Mouse (Mus musculus) granulocyte monocyte progenitor cell, adult 5-6 weeks (primary cell): ENCODE results near the gene Noxred1. TPM values are rescaled to one million over a fixed set of nuclear protein-coding genes. Genes with fewer than 3 reads are reported as not detected.
"Not testable (repeated sequence)": the region's sequence is repeated elsewhere in the genome, so short reads cannot be mapped to it uniquely, and the experiment has no call there.

Source experiments
- ATAC-seq: replicated peaks from 2 replicates; pipeline ENCODE4 v1.8.0; 2016; ENCODE audit warnings: mild to moderate bottlenecking, moderate TSS enrichment, inconsistent platforms; ENCODE audit not compliant: poor library complexity, severe bottlenecking
- total RNA-seq, 2 experiments: library from RNA; stranded (forward) in 1 of 2; stranded (reverse) in 1 of 2; fragments of 200-712, 200-1000 nt in 1 of 2; fragments of >200 nt in 1 of 2; fragmentation: Nextera tagmentation in 1 of 2; gene quantifications; 2 replicates each; pipeline ENCODE4 v1.2.3; 2014 to 2017

The Noxred1 gene
- 1.8 TPM in 1 of 2 replicates, not detected in the other for total RNA-seq (2014; fragmentation: Nextera tagmentation)
- not detected in 2 replicates for total RNA-seq (2017)

DNA sequence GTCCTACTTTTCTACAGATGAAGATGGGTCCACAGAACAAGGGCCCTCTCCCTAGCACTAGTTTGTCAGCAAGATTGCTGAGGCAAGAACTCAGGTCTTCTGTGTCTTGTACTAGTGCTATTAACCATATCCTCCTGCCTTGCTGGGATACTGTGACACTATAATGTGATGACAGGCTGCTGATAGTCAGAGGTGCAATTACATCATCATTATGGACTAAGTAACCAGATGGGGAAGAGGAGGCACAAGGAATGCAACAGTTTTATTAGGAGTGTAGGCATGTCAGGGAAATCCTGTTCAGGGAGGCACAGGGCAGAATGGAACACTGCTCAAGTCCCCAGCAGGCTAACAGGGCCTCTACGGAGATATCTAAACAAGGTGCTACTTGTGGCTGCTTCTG, at the start of gene Noxred1:
TSS of gene Noxred1 (minus strand) at position 101 of the 400 bp plus-strand sequence.
- ATAC-seq: no peak

DNA sequence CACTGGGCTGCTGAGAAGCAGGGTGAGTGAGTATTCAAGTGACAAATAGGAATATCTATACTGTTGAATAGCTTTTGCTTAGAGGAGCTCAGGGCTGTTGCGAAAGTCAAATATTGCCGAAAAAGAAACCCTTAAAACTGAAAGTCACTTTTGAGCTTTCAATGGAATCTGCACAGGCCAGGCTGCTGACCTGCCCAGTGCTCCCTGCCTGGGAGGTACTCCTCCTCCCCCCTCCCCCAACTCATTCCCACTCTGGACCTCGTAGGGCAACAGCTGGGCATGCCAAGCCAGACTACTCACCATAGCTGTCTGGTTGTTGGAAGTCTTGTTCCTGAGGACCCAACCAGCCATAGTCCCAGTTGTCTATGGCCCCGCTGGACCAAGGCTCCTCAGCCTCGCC, 46.2 kb upstream of the Noxred1 start:
- peak; percentile 50; the same call in 1 of the 2 replicates for ATAC-seq

DNA sequence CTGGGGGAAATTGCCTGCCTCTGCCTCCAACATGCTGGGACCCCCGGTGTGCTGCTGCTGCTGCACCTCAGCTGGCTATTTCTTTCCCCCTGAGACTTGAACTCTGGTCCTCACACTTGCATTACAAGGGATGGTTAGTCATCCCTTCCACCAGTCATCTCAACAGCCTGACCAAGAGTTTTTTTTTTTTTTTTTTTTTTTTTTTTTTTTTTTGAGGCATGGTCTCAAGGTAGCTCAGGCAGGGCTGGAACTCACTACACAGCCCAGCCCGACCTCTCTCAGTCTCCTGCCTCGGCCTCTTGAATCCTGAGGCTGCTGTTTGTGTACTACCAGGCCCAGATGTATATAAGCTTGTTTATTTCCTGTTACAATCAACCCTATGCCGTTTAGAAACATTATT, 45.7 kb upstream of the Noxred1 start:
- ATAC-seq: no peak

DNA sequence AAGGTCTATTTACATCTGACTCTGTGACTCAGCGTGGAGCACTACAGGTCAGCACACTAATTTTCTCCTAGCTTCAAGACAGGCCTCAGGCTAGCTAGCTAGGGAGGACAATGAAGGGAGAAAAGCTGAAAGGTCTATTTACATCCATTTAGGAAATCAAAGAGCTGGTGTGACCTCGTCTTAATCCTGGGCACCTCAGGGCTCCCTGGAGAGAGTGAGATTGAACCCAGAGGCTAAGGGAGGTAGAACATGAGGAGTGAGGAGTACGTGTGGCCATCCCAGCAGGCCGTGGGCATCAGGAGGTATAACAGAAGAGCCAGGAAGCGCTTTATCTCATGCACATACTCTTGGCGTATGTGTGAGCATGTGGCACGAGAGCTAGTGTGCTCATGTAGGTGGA, 45.2 kb upstream of the Noxred1 start:
- no peak for ATAC-seq

DNA sequence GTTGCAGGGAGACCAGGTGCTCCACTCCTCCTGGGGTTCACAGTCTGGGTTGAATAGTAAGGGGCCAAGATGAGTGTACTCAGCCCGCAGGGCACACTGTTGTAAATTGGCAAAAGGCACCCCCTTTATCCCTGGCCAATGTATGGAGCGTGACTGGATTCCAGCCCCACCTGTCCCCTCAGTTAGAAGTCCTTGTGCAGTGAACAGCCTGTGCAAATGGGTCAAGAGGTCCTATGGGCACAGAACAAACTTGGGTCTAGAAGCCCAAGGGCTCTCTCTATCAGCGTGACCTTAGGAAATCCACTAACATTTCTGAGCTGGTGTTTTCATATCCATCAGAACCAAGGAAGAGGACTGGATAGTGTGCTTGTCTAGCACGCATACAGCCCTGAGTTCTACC, 44.2 kb upstream of the Noxred1 start:
- no peak for ATAC-seq

DNA sequence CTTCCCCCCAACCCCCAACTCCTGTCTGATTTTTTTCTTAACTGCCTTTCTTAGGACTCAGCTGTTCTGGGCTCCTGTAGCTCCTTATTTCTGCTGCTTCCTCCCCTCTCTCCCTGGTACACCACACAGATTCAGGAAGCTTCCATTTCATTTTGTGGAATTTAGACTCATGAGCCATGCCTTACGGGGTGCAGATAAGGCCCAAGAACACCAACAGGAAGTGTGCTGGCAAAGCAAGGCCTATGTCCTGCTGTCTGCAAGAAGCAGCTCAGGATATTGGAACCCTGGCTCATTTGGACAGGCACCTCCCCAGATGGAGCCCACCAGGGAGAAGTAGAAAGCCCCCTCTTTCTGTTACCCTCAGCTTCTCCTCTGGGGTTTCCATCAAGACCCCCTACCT, 43.2 kb upstream of the Noxred1 start:
- ATAC-seq: no peak

DNA sequence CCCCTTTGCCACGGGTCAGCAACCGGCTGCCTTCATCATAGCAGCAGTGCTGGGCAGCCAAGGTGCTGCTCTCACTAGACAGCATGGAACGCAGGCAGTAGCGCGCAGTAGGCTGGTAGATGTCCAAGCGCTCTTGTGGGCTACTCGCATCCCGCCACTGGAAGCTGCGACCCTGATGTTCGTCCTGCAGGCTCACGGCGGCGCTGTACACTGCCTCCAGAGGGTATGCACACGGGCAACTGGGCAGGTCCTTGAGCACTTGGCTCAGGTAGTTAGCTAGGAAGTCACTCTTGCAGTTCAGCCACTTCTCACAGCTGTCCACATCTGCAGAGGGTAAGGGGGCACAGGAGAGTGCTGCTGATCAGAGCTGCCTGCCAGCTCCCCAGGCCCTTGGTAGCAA, 41.3 kb upstream of the Noxred1 start:
- no peak for ATAC-seq

DNA sequence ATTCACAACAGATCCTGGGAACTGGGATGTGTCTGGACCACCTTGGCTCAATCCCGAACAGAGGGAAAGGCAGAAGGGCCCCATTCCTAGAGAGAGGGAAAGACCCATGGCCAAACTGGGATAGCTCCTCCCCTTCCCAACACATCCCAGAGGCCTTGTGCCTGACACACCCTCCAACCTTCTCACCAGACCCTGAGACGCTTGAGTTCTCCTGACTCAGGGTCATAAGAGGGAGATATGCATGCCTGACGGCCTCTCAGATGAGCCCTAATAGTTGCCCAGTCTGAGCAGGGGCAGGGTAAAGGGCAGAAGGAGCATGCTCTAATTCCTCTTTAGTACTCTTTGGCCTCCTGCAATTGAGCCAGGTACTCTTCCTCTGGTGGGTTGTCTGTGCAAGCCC, 40.8 kb upstream of the Noxred1 start:
- ATAC-seq: no peak

DNA sequence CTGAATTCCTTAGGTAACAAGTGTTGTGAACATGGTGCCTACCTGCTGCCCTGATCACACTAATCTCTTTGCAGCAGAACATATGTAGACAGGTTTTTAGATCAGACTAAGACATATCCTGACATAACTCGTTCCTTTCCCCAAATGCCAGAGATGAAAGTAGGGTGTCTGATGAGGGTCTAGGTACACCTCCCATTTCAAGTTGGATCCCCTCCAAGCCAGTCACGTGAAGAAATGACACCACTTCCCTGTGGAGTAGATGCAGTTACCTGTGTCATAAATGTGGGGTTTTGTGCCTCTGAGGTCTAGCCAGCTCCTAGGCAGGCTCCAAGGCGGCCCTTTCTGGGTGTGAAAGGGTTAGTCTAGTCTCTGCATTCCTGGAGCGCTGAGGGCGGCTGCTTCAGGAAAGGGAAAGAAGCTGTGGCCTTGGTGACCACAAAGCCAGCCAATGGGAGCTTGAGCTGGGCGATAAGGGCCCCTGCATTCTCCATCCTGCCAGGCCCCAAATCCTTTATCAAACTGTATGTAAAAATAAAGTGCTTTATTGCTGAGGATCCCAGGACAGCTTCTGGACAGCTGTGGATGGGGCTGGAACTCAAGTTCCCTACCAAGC, 39.7 kb upstream of the Noxred1 start:
- ATAC-seq: no peak

DNA sequence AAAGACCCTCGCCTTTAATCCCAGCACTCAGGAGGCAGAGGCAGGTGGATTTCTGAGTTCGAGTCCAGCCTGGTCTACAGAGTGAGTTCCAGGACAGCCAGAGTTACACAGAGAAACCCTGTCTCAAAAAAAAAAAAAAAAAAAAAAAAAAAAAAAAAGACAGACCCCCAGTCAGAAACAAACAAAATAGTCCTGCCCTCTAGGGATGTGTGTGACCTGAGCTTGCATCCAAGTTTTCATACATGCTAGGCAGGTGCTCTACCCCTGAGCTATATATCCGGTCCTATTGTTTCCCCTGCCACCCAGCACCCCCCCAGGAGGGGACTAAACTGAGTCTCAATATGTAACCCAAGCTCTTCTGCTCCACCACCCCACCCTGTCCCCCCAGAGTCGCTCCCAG, 38.7 kb upstream of the Noxred1 start:
- ATAC-seq: not testable (repeated sequence)

DNA sequence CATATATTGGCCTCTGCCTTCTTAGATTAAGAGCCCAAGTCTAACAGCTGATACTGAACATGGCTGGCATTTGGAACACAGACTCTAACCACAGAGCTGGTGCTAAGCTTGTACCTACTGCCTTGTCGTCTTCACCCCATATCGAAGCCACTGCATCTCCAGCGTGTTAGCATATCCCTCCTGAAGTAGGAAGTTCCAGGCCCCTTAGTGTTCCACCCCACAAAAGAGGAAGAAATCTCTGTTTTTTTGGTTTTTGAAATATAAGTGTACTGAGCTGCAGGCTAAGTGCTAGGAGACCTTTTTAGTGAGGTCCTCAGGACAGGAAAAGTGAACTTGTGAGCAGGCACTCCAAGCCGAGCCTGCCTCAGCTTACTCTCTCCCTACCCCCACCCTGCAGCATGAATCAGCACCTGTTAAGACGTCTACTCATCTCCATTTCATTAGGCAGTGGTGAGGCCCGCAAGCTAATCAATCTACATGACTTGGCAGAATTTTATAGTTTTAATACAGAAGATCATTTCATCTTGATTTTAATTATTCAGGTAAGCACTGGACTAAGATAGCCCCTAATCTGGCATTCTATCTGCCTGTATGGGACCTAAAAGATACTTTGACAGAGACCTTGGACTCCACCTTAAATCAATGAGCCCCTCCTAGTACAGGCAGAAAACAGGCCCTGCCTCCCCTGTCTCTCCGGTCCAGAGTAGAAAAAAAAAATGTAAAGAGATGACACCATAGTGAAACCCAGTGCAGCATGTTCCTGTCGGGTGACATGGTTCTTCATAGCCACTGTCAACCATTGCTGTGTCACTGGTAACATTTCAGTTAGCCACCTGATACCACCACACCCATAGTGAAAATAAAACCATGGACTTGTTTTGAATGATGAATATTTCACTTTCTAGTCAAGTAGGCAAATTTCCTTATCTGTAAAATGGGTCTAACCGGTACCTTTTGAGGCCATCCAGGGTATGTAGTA, 36.6 kb upstream of the Noxred1 start:
- peak; percentile 48 for ATAC-seq

DNA sequence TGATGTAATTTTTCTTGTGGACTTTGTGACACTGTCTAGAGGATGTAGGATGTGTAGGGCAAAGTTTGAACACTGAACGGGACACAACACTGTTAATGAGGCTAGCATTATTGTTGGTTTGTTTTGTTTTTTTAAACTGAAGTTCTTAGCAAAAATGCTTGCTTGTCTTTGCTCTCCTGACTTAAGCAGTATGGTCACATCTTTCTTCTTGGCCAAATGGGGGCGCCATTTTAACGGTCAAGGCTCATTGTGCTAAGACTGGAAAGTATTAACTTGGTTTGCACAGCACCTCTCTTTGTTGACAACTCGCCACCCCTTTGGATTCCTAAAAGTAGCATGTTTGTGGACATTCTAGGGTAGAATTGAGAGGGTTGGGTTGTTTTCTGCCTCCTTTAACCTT, 29.1 kb upstream of the Noxred1 start:
- ATAC-seq: no peak

DNA sequence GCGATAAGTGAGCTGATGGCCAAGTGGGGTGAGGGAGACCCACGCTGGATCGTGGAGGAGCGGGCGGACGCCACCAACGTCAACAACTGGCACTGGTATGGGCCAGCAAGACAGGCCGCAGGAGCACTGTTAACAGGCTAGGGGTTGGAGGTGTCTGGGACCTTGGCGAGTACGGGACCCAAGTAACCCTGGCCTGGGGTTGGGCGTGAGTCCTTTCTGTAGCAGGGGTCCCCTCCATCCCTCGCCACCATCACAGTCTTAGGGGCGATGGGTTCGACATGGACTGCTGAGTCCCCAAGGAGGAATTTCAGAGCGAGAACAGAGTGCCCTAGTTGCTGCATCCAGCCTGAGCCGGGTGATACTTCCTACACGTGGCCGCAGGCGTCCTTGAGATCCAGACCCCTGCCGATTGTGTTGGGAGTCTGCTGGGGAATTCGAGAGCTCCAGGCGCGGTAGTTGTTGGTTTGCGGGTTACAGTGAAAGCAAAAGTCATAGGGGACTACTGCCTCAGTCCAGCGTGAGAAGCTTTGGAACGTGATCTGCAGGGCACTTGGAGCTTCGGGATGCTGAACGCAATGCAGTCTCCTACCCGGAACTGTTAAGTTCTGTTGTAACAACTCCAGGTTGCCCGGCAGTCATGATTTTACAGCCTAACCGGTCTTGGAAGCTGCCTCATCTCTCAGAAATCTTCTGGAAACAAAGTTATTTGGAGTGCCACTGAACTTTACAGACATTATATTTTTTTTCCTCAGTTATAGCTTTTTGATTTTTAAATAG, 28.5 kb upstream of the Noxred1 start:
- ATAC-seq: peak; percentile 31

DNA sequence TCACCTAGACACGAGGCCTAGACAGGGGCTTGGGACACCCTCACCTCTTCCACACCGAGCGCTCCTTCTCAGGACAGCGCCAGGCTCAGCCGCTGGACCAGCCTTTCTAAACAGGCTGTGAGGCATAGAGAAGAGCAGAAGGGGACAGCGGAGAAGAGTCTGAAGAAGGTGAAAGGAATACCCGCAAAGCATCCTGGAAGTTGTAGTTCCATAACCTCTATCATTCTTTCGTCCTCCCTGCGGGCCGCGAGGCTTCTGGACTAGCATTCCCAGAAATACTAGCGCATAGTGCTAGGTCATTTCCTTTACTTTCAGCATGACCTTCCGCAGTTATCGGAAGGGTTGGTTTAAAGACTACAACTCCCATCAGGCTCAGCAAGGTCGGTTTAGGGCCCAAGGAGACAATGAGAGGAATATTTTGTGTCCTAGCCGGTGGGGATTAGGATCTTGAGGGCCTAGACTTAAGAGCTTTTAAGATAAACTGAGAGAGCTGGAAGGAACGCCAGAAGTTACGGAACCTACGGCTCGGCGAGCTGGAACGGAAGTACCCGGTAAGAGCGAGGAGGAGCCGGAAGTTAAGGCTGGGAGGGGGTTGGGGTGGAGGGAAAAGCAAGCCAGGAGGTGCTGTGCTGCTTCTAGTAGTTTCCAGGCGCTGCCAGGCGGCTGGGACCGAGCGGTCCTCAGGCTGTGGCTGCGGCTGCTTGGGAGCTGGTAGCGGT, 27.7 kb upstream of the Noxred1 start, which contains the start of the genes Vipas39 and Ahsa1:
TSS of gene Vipas39 (minus strand) at position 149 of the 719 bp plus-strand sequence.
TSS of gene Ahsa1 (plus strand) at position 372 of the 719 bp plus-strand sequence.
- peak; percentile 88 for ATAC-seq

DNA sequence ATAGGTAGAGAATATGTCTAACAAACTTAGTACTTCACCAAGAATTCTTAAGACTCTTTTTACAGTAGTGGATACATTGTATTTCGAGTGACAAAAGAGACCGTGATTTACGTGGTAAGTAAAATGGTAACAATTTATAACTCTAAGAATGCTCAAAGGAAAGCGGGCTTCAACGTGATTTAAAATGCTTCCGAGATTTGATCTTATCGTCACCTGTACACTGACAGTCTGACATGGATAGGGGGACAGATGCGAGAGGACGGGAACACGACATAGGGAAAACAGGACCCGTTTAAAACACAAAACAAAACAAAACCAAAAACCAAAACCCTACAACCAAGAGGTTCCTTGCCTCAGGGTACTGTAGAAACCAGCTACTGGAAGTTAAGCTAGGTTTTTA, 26.9 kb upstream of the Noxred1 start:
- no peak for ATAC-seq

DNA sequence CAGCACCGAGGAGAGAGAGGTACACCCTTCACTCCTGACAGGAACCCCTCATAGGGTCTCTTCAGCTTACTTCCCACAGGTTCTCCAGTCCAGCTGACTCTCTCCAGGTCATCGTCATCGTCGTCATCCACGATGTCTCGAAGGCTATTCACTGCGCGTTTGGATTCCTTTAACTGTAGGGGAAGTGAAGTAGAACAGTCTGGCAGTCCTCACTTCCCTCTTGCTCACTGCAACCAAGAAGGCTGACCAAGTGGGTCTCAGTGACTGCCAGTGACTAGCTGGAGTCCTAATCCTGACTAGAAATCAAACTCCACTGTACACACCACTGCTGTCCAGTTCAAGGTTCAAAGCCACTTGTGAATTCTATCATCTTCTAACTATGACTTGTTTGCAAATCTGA, 22.0 kb upstream of the Noxred1 start:
- peak; percentile 62 for ATAC-seq

DNA sequence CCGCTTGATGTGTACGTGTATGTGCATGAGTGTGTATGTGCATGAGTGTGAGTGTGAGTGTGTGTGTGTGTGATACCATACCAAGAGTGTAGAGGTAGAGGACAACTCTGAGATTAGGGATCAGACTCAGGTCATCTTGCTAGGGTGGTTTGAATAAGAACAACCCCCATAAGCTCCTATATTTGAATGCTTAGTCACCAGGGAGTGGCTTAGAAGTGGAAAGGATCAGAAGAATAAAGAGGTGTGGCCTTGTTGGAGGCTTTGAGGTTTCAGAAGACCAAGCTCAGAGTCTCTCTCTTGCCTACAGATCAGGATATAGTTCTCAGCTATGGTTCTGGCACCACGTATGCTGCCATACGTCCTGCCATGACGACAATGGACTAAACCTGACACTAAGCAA, 18.1 kb upstream of the Noxred1 start:
- no peak for ATAC-seq

DNA sequence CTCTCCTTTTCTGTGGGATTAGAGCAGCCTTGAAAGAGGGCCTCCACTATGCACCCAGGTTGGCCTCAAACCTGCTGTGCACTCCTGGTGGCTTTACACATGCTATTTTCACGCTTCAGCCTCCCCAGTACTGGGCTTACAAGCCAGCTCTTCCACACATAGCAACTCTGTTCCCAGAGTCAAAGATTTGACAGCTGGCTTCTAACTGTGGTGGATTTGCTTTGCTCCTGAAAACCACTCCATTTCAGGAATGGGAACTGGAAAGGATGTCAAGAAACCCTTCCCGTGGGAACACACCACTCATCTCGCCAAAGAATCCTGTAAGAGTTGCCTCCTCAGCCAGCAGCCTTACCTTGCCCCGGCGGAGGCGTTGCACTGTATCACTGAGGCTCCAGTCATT, 15.3 kb upstream of the Noxred1 start:
- ATAC-seq: no peak

DNA sequence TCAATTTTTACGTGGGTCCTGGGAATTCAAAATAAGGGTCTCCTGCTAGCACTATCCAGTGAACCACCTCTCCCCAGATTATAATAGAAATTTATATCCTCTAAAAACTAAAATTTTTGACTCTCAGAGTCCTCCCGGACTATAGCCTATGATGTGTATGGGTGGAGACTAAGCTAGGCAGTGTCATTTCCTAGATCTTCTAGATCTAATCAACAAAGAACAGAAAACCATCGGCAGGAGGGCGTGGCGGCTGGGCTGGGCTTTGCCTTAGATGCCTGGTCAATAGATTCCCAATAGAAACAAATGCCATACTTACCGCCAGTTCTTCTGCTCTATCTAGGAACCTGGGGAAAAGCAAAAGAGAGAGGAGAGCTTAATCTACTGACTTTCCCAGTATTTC, 11.6 kb upstream of the Noxred1 start:
- no peak for ATAC-seq

DNA sequence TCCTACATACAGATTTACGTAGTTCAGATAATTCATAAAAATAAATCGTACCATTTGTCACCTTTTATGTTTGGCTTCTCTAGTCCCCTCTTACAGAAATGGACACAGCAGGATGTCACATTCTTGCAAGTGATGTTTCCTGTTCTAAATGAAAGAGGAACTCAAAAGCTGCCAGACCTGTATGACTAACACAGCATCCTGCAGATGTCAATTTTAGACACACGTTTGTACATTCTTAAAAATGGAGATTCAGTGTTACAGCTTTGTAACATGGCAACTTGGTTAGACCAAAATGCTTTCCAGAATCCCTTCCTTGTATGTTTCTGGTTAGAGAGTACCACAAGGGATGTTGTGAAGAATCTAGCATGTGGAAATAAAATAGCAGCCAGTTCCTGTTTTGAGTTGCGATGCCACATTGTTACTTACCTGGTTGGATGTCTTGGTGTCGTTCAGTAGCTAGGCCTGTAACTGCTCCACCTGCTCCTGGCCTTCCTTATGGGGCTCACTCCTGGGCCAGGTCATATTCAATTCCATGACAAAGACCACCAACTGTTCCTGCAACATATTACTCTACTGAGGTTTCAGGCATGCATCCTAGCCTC, 1.5 kb downstream of the Noxred1 start:
- peak; percentile 86 for ATAC-seq
